Mouse (Mus musculus) heart, embryonic 15.5 days (tissue): Measurements from ENCODE around the gene Nrsn2. TPM values are rescaled to one million over a fixed set of nuclear protein-coding genes. Genes with fewer than 3 reads are reported as not detected.
"Not testable (repeated sequence)": the region's sequence is repeated elsewhere in the genome, so short reads cannot be mapped to it uniquely, and the experiment has no call there.

Source experiments
- ATAC-seq: fragments of 200-750 bp; cut with Nextera tagmentation; replicated peaks from 2 replicates; pipeline ENCODE4 v1.8.0; 2017; ENCODE audit warnings: low read depth, moderate TSS enrichment; ENCODE audit not compliant: insufficient number of reproducible peaks, insufficient read depth, low FRiP score
- H3K27ac ChIP-seq: fragments of 300-500 bp; sonication (generic); 2 replicates; pipeline ENCODE4 v1.5.1; 2015; ENCODE audit warnings: mild to moderate bottlenecking, inconsistent platforms
- H3K27me3 ChIP-seq: fragments of 300-500 bp; sonication (generic); 2 replicates; pipeline ENCODE4 v1.6.1; 2015; ENCODE audit warnings: inconsistent platforms
- H3K36me3 ChIP-seq: fragments of 300-500 bp; sonication (generic); 2 replicates; pipeline ENCODE4 v1.6.1; 2015; ENCODE audit warnings: mild to moderate bottlenecking, inconsistent platforms
- H3K4me1 ChIP-seq: fragments of 300-500 bp; sonication (generic); replicated peaks from 2 replicates; pipeline ENCODE4 v1.6.1; 2015; ENCODE audit warnings: inconsistent platforms
- H3K4me2 ChIP-seq: fragments of 300-500 bp; sonication (generic); 2 replicates; pipeline ENCODE4 v1.6.1; 2015; ENCODE audit warnings: inconsistent platforms, mild to moderate bottlenecking, moderate library complexity
- H3K4me3 ChIP-seq: fragments of 300-500 bp; sonication (generic); 2 replicates; pipeline ENCODE4 v1.5.1; 2015; ENCODE audit warnings: mild to moderate bottlenecking, inconsistent platforms
- H3K9ac ChIP-seq: fragments of 300-500 bp; sonication (generic); 2 replicates; pipeline ENCODE4 v1.6.1; 2015; ENCODE audit warnings: mild to moderate bottlenecking, inconsistent platforms
- H3K9me3 ChIP-seq: fragments of 300-500 bp; sonication (generic); replicated peaks from 2 replicates; pipeline ENCODE4 v1.6.1; 2016; ENCODE audit warnings: inconsistent platforms
- WGBS: fragments of 180-500 bp; shearing (Covaris S2); methylation state at CpG from one replicate; pipeline ENCODE4 v1.1.7; 2015; ENCODE audit warnings: mixed read lengths; 5-methylcytosine and 5-hydroxymethylcytosine counted together
- polyA plus RNA-seq: library from polyadenylated mRNA; unstranded; fragments of >200 nt; fragmentation: Nextera tagmentation; extraction: Ambion mirVana; gene quantifications from 2 replicates; pipeline ENCODE4 v1.2.1, GENCODE M21; 2015

Gene Nrsn2
- polyA plus RNA-seq, 1 experiment from 2014 or later = 1.6 TPM

- Histone ChIP-seq H3K27me3 (peaks cover 27% of the 10 kb centered on the region), H3K36me3 (no peaks in the 10 kb centered on the region), H3K9ac (peak overlapping the region; percentile 25; the same call in 1 of the 2 replicates), H3K9me3 (no peaks in the 10 kb centered on the region), H3K27ac (no peak overlapping the region), H3K4me1 (peaks cover 14% of the 10 kb centered on the region), H3K4me2 (peak overlapping the region; percentile 42), H3K4me3 (no peak overlapping the region)
- 0 out of 2 replicates have a peak, but pooled peaks have one; percentile 38 for ATAC-seq
- WGBS = 11% methylated on average over 21 of the region's 21 CpGs
Measured at GRCm38 (mm10) chr2:152375652-152376344, 640 bp downstream of the Nrsn2 start.

GRCm38 (mm10) chr2:152373547-152373946 lies 2.9 kb downstream of the Nrsn2 start:
- Histone ChIP-seq H3K27ac (no peak overlapping the region), H3K4me2 (no peak overlapping the region), H3K9ac (no peak overlapping the region), H3K4me1 (peaks cover 14% of the 10 kb centered on the region), H3K27me3 (peaks cover 32% of the 10 kb centered on the region), H3K9me3 (no peaks in the 10 kb centered on the region), H3K36me3 (no peaks in the 10 kb centered on the region), H3K4me3 (no peak overlapping the region)
- 83% methylated on average over 9 of the region's 9 CpGs for WGBS
- no peak for ATAC-seq

DNA sequence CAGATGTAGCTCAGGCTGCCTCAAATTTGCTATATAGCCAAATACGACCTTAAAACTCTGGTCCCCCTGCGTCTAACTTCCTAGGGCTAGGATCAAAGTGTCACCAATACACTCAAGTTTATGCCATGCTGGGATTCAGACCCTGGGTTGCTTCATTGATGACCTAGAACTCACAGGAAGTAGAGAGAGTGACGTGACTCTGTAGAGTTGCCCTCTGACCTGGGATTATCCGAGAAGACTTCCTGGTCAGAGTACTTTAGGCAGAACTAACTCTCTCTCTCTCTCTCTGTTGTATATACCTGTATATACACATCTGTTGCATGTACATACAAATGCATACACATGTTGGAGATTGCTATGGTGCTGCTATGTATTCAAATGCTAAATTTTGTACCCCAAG lies 3.8 kb downstream of the Nrsn2 start:
- Histone ChIP-seq H3K9me3 (no peaks in the 10 kb centered on the region), H3K4me2 (no peak overlapping the region), H3K27ac (no peak overlapping the region), H3K4me1 (peaks cover 14% of the 10 kb centered on the region), H3K27me3 (peaks cover 32% of the 10 kb centered on the region), H3K36me3 (no peaks in the 10 kb centered on the region), H3K4me3 (no peak overlapping the region), H3K9ac (no peak overlapping the region)
- WGBS = 66% methylated on average over 4 of the region's 4 CpGs
- no peak for ATAC-seq

- peaks cover 14% of the 10 kb centered on the region for H3K4me1 ChIP-seq
- H3K4me2 ChIP-seq = no peak overlapping the region
- H3K27me3 ChIP-seq = peaks cover 29% of the 10 kb centered on the region
- H3K9me3 ChIP-seq = no peaks in the 10 kb centered on the region
- no peak overlapping the region for H3K4me3 ChIP-seq
- H3K9ac ChIP-seq = no peak overlapping the region
- 72% methylated on average over 7 of the region's 7 CpGs for WGBS
- ATAC-seq = no peak
- H3K36me3 ChIP-seq = no peaks in the 10 kb centered on the region
- no peak overlapping the region for H3K27ac ChIP-seq
Measured at GRCm38 (mm10) chr2:152372104-152372503, 4.3 kb downstream of the Nrsn2 start.

GRCm38 (mm10) chr2:152368532-152369140 lies 7.8 kb downstream of the Nrsn2 start:
- Histone ChIP-seq H3K4me3 (no peak overlapping the region), H3K27ac (no peak overlapping the region), H3K36me3 (no peaks in the 10 kb centered on the region), H3K9me3 (no peaks in the 10 kb centered on the region), H3K4me1 (peaks cover 5% of the 10 kb centered on the region), H3K4me2 (peak overlapping the region; percentile 35; the same call in 1 of the 2 replicates), H3K9ac (no peak overlapping the region), H3K27me3 (0 out of 2 replicates have a peak, but pooled peaks cover 5% of the 10 kb centered on the region)
- WGBS = 26% methylated on average over 14 of the region's 14 CpGs
- ATAC-seq = 0 out of 2 replicates have a peak, but pooled peaks have one; percentile 36

DNA sequence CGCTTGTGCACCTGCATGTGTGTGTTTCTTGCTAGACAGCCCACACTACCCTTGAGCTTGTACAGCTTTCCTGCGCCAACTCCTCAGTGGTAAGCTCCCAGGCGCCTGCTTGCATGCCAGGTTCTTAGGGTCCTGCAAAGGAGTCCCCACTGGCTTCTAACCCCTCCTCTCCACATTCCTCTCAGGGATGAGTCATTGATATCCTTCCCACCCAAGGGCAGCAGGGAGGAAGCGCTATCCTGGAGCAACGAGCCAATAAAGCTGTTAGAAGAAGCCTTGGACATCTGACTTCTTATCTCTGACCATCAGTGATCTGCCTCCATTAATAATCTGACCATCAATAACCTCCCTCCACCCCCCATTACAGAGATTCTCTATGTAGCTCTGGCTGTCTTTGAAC lies 8.5 kb downstream of the Nrsn2 start:
- WGBS = 62% methylated on average over 5 of the region's 5 CpGs
- Histone ChIP-seq H3K4me3 (no peak overlapping the region), H3K36me3 (no peaks in the 10 kb centered on the region), H3K9ac (no peak overlapping the region), H3K27ac (no peak overlapping the region), H3K9me3 (no peaks in the 10 kb centered on the region), H3K4me1 (peaks cover 8% of the 10 kb centered on the region), H3K4me2 (no peak overlapping the region), H3K27me3 (0 out of 2 replicates have a peak, but pooled peaks cover 5% of the 10 kb centered on the region)
- no peak for ATAC-seq

- Histone ChIP-seq H3K27me3 (no peaks in the 10 kb centered on the region), H3K9me3 (no peaks in the 10 kb centered on the region), H3K36me3 (no peaks in the 10 kb centered on the region), H3K4me2 (peak overlapping the region; percentile 53), H3K9ac (no peak overlapping the region), H3K27ac (peak overlapping the region; percentile 86), H3K4me1 (peaks cover 24% of the 10 kb centered on the region), H3K4me3 (peak overlapping the region; percentile 20)
- WGBS = 8% methylated on average over 17 of the region's 17 CpGs
- peak; percentile 64 for ATAC-seq
Measured at GRCm38 (mm10) chr2:152363245-152364147, 12.9 kb downstream of the Nrsn2 start.

- Histone ChIP-seq H3K9me3 (no peaks in the 10 kb centered on the region), H3K4me1 (peaks cover 24% of the 10 kb centered on the region), H3K9ac (no peak overlapping the region), H3K27me3 (no peaks in the 10 kb centered on the region), H3K36me3 (no peaks in the 10 kb centered on the region), H3K4me2 (no peak overlapping the region), H3K27ac (peak overlapping the region; percentile 67; the same call in 1 of the 2 replicates), H3K4me3 (no peak overlapping the region)
- 83% methylated on average over 8 of the region's 8 CpGs for WGBS
- no peak for ATAC-seq
Measured at GRCm38 (mm10) chr2:152361193-152361592, 15.2 kb downstream of the Nrsn2 start.

GRCm38 (mm10) chr2:152360271-152360775 lies 16.1 kb downstream of the Nrsn2 start:
- 31% methylated on average over 7 of the region's 7 CpGs for WGBS
- Histone ChIP-seq H3K9me3 (no peaks in the 10 kb centered on the region), H3K4me3 (no peak overlapping the region), H3K4me2 (no peak overlapping the region), H3K27me3 (no peaks in the 10 kb centered on the region), H3K4me1 (peaks cover 24% of the 10 kb centered on the region), H3K36me3 (no peaks in the 10 kb centered on the region), H3K9ac (no peak overlapping the region), H3K27ac (peak overlapping the region; percentile 67)
- ATAC-seq = peak; percentile 54

DNA sequence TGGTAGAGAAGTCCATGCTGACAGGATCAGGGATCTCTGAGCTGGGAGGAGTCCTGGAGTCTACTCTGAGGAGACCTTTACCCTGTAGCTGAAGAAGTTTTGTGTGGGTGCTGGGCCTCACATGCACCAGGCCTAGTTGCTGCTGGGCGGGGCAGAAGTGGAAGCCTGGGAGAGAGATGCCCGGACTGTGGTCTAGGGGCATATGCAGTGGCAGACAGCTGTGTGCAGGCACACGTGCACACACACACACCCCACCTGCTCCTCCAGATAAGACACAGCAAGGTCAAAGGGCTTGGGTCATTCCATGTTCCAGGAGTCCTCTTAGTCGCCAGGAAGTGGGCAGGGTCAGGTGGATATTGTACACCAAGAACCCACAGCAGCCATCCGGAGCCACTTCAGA lies 16.8 kb downstream of the Nrsn2 start:
- H3K36me3 ChIP-seq = no peaks in the 10 kb centered on the region
- WGBS = 50% methylated on average over 5 of the region's 5 CpGs
- peaks cover 24% of the 10 kb centered on the region for H3K4me1 ChIP-seq
- H3K4me2 ChIP-seq = no peak overlapping the region
- no peak for ATAC-seq
- peak overlapping the region; percentile 67; the same call in 1 of the 2 replicates for H3K27ac ChIP-seq
- H3K9ac ChIP-seq = no peak overlapping the region
- H3K9me3 ChIP-seq = no peaks in the 10 kb centered on the region
- H3K27me3 ChIP-seq = no peaks in the 10 kb centered on the region
- no peak overlapping the region for H3K4me3 ChIP-seq

- H3K36me3 ChIP-seq, H3K27me3 ChIP-seq, H3K27ac ChIP-seq, H3K4me2 ChIP-seq, ATAC-seq, H3K9ac ChIP-seq, H3K4me3 ChIP-seq, H3K9me3 ChIP-seq: not testable (repeated sequence)
- WGBS = 85% methylated on average over 5 of the region's 5 CpGs
- peaks cover 23% of the 10 kb centered on the region for H3K4me1 ChIP-seq
Measured at GRCm38 (mm10) chr2:152358977-152359376, 17.5 kb downstream of the Nrsn2 start.
